Mouse (Mus musculus): ENCODE data around the gene Gm29666.

The Gm29666 gene

DNA sequence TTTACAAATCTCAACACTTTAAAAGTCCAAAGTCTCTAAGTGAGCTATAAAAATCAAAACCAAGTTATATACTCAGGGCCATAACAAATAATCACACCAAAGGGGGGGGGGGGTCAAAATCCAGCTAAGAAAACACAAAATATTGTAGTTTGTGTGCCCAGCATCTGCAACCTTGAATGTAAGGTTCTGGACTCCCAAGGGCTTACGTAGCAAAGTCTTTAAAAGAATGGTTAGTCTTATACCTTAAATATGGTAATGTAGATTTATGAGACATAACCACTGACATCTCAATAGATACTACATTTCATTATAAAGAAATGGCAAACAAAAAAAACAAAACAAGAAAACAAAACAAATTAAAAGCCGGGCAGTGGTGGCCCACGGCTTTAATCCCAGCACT lies at the start of gene Gm29666:
TSS of gene Gm29666 (minus strand) at position 101 of the 400 bp plus-strand sequence.
- DNase-seq = no peak

DNA sequence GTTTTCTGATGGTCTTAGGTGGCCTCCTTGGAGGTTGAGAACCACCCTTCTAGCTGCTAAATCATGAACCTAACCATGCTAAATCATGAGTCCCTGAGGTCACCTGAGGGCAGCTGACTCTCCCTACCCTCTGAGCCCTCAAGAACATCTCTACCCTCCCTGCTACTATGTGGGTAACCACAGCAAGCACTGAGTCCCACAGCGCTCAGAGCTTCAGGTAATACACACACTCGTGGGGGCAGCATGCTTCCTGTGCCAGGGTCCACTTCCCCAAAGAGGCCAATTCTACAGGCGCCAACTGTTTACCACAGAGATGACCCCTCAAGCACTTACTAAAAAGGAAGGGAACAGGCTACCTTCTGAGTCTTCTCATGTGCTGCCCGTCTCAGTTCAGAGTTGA lies 48.7 kb upstream of the Gm29666 start:
- no peak for DNase-seq

DNA sequence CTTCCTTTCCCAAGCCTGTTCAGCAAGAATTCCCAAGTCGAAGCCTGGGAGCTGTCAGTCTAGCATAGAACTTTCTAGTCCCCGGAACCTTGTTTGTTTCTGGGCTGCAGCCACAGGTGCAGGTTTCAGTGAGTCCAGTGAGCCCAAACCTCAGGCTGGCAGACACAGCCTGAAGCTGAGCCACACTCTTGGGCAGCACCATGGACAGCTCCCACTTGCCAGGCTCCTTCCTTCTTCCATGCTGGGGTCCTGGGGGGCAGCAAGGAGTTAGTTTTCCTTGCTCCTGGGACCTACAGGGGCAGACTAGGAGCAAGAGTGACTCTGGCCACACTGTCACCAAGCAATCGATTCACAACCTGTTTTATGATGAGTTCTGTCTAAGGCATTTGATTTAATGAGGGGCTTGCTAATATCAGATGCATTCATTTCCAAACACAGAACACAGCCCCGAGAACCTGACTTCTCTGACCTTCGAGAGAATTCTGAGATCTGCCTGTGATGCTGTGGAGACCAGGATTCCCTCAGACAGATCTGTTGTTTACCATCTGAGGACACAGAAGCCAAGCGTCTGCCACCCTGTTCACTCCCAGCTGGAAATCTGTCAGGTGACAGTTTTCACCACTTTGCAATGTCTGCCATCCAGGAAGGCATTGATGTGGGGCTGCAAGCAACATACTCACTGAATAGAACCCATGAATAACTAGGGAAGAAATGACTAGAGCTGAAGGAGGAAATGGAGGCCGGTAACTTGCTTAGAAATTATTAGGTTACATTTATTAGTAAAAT lies 45.9 kb upstream of the Gm29666 start:
- DNase-seq = peak; percentile 46

DNA sequence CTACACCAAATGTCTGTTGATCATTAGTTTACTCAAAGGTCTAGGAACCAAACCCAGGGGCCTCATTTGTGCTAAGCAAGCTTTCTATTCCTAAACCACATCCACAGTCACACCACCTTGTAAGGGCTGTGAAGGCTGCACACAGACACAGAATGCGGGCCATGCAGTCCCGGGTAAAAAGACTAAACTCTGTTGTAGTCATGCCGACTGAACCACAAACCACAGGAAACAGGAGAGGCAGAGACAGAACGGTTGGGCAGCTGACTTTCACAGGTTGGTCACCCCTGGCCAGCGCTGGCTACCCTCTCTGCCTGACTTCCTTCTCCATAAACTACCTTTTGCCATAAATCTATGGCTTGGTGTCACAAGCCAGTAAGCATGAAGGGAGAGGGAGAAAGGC lies 44.9 kb upstream of the Gm29666 start:
- no peak for DNase-seq

DNA sequence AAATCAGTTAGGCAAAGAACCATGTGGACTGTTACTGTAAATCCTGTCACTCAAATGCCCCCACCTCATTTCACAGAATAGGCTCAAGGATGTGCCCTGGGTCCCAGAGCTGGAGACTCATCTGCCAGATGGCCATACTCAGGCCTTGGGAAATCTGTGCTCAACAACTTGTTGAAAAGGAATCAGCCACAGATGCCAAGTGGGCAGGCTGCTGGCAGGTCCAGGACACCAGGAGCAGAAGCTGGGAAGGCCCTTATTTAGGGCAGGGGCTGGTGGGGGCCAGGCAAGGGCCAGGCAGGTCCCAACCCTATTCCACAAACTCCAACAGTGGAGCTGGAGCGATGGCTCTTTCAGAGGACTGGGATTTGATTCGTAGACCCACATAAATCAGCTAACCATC lies 42.7 kb upstream of the Gm29666 start:
- DNase-seq = no peak

DNA sequence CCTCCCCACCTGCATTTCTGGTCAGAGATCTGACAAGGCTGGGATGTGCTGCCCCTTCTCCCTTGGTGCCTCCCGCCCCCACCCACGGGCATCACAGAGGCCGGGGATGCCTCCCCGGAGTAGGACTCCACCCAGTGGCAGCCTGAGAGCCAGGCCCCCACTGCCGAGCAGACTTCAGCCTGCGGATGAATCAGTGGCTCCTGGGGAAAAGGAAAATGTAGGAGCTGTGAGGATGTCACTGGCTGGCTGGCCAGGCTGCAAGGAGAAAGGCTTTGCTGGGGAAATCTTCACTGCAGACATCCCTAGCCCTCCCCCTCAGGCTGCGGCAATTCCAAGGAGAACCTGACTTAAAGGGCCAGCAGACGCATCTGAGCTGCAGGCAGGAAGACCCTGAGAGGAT lies 40.9 kb upstream of the Gm29666 start:
- peak; percentile 33 for DNase-seq

DNA sequence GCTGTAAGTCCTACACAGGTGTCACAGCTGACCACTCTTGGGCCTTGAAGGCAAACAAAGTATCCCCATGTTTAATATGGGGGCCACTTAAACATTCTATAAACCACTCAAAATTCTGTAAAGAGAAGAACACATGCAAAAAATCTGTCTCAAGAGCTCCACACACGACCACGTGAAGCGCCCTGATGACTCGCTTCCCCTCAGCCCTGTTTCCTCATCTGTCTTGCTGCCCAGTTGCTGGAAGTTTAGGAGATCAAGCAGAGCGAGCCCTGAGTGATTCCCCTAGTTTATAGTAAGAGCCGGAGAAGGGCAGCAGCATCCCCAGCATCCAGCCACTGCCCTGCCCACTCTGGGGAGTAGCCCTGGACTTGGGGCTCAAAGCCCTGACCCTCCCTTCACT lies 40.1 kb upstream of the Gm29666 start:
- DNase-seq = no peak

DNA sequence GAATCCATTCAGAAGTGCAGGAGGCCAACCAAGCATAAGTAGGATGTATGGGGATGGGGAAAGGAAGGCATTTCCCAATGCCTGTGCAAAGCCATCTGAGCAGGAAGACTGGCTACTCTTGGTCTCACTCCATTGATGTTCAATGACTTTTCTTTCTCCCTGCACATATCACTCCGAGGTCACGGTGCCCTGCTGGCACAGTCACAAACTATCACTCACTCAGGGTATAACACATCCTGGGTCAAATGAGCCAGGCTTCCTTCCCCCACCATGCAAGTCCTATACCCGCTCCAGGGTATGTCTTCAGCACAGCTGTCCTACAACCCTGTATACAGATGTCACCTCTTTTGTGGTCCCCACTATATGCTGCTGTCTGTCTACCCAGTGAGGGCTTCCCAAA lies 38.5 kb upstream of the Gm29666 start:
- DNase-seq = no peak

DNA sequence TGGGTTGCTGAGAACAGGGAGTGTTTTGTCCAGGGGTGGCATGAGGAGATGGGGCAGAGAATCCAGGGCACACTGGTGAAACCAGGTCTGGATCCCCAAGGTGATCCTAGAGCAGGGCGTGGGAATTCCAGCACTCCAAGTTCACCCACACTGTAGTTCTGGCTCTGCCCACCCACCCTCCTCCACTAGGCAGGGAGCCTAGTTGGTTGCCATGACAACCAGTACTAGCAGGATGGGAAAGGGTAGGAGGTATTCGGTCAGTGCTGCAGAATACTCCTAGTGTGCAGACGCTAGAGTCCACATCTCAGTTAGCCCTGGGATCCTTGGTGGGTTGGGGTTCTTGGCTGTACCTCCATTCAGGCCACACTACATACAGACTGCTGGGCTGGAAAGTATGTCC lies 38.0 kb upstream of the Gm29666 start:
- peak; percentile 76 for DNase-seq

DNA sequence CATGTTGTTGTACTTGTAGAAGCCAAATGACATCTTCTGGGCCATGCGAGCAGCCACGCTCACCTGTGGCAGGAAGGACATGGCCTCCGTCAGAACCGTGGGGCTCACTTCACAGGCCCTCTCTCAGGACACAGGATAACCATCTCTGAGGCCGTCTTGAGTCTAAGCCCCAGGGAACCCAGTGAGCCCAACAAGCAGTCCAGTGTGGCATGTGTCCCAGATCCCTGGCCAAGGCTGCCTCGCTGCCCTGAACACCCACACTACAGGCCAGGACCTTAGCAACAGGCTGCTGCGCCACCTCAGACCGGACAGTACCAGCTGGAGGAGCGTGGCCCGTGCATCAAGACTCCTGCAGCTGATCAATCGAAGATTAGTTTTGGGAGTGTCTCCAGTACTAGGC lies 33.4 kb upstream of the Gm29666 start:
- no peak for DNase-seq

DNA sequence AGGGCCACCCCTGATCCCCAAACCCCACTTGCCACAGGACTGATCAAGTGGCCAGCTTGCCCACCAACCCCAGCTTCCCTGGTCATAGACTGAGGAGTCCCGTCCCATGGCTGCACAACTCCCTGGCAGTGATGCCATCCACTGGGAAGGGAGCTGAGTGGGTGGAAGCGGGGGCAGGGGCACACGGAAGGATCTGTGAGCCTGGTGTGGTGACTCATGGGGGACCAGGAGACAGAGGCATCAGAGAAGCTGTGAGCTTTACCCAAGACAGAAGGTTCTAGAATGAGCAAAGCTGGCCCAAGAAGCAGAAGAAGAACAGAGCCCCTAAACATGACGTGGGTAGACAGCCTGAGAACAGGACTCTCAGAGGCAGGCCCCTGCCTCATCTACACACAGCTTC lies 30.2 kb upstream of the Gm29666 start:
- no peak for DNase-seq

DNA sequence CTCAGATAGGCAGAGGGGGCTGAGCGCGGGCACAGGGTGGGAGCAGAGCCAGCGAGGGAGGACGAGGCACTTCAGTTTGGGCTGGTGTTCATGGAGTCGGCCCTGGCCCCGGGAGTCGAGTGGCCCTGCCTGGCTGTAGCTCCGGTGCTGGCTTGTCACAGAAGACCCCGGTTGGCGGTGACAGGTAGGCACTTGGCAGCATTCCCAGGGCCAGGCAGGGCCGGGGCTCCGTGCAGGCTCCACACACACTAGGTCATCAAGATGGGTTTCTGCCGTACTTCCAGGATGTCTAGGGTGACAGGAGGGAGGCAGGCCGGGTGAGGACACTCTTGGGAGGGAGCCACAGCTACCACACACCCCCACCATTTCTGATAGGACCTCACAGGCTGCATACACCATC lies 29.2 kb upstream of the Gm29666 start:
- DNase-seq = no peak

DNA sequence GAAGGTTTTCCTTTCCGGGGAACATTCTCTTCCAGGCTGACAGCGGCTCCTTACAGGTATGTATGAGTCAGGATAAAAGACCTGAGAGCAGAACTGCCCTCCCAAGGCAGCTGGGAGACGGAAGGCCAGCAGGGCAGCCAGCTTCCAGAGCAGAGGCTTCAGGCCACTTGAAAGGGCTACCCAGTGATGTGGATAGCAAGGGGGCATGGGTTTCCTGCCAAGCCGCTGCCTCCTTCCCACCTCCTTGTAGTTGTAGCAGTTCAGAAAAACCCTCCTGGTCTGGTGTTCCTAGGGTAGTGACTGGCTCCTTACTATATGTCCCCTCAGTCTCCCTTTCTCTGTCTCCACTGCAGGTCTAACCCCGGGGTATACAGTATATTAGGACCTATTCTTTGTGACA lies 24.5 kb upstream of the Gm29666 start:
- DNase-seq = no peak

DNA sequence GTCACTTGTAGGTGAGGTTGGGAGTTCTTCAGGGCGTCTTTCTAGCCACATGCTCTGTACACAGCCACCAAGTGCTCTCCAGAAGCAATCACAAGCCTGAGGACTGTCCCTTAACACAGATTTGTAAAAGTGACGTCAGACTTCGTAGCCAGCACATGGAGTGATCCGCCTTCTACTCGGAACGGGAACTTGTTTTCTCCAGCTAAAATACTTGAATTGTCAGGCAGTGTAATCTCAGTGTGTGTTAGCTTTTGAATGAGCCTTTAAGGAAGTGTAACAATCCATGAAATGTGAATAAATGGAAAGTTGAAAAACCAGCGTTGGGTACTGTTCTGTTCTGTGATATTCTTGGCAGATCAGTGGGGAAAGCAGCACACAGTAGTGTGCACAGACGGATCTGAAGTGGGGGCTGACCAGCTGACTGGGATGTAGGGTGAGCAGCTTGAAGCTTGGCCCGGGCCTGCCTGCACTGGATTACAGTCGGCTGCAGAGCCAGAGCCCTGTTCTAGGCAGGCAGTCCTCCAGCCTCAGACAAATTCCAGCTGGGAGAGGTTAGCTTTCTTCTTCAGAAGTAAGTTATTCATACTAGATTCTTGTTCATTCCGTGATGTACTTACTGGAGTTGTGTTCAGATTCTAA lies 22.9 kb upstream of the Gm29666 start:
- DNase-seq = no peak

DNA sequence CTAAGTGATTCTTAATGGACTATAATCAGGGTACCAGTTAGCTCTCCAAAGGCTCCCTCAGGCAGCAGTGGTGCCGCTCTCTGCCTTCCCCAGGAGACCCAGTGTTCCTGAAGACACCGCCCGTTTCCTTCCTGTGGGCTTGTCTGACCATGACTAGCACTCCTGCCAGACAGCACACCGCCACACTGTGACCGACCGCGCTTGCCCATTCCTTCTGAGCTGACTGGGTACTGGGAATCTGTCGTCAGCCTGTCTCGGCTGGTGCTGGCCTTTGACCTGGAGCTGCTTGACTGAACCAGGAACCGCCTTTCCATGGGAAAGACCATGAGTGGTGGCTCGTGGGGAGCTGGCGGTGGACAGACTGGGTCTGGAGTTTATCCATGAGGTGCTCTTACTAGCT lies 20.3 kb upstream of the Gm29666 start:
- no peak for DNase-seq

DNA sequence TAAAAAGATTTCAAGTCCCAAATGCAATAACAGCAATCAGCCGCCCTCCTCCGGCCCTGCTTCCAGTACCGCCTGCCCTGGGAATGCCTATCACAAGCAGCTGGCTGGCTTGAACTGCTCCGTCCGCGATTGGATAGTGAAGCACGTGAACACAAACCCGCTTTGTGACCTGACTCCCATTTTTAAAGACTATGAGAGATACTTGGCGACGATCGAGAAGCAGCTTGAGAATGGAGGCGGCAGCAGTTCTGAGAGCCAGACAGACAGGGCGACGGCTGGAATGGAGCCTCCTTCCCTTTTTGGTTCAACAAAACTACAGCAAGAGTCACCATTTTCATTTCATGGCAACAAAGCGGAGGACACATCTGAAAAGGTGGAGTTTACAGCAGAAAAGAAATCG lies 15.1 kb upstream of the Gm29666 start:
- DNase-seq = no peak

DNA sequence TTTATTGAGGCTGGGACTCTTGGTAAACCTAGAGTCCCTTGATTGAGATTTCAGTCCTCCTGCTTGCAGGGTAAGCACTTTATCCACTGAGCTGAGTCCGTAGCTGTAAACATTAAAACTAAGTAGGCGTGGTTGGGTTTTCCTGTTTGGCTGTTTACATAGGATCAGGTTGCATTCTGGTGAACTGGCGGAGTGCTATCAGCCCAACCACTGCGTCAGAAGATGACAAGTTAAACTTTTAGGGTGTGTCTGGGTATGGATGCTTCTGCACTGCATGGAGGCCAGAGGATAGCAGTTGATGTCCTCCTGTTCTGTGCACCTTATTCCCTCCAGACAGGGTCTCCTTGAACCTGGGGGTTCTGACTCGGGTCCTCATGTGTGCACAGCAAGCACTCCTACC lies 12.5 kb upstream of the Gm29666 start:
- DNase-seq = no peak

DNA sequence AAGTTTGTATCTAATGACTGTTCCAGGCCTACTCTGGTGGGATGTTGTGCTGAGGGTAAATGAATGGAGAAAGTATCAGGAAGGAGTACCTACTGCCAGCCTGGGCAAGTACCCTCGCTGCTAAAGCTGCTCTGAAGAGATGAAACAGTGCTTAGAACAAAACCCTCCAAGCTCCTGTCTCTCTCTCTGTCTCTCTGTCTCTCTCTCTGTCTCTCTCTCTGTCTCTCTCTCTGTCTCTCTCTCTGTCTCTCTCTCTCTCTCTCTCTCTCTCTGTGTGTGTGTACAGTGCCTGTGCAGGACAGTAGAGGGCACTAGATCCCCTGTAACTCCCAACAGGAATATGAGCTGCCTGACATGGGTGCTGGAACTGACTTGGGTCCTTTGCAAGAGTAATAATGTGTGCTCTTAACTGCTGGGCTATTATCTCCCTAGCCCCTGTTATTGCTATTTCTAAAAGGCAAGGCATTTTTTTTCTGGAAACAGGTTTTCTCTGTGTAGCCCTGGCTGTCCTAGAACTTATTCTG lies 5.7 kb upstream of the Gm29666 start:
- DNase-seq = no peak

DNA sequence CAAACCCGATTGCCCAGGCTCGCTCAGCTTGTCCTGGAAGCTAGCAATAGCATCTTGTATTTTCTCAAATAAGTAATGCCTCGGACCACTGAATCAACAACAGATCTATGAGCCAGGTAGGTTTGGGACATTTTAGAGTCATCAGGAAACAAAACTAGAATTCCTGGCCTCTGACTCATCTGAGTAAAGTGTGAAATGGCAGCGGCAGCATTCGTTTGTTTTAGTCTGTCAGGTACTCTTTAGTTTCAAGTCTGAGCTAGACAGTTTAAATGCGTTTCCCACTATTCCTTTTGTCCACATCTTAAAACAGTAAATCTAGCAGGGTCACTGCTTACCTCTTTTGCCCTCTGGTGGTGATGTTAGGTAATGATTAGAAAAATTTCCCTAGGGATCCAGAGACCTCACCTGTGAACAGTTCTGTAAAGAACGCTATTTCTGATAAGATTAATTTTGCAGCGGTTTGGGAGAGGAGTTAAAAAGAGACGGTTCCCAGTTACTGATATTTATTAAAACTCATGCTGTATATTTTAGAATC lies 5.0 kb upstream of the Gm29666 start:
- DNase-seq = no peak

DNA sequence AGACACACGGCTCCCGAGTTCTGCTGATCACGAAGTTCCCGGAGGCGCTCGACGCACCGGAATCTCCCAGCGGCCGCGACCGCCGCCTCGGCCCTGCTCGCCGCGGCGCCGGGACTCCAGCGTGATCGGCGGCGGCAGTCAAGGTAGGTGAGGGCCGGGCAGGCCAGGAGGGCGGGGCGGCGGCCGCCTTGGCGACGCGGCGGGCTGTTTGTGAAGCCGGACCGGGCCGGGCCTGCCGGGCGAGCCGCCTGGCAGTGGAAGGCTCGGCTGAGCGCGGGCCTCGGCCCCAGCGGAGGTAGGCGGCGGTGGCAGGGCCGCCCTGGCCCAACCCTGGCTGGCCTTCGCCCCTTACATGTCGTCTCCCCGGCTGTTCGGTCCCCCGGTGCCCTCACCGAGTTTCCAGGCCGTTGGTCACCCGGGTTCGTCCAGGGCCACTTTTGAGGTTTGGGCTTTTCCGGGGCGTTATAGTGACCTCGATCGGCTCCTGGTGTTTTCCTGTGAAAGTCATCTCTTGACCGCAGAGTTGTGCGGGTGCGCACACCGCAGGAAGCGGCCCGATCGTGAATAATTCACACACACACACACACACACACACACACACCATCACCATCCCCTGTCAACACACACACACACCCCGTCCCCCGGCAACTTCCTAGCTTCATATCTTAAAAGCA lies 3.8 kb upstream of the Gm29666 start:
- DNase-seq = no peak

DNA sequence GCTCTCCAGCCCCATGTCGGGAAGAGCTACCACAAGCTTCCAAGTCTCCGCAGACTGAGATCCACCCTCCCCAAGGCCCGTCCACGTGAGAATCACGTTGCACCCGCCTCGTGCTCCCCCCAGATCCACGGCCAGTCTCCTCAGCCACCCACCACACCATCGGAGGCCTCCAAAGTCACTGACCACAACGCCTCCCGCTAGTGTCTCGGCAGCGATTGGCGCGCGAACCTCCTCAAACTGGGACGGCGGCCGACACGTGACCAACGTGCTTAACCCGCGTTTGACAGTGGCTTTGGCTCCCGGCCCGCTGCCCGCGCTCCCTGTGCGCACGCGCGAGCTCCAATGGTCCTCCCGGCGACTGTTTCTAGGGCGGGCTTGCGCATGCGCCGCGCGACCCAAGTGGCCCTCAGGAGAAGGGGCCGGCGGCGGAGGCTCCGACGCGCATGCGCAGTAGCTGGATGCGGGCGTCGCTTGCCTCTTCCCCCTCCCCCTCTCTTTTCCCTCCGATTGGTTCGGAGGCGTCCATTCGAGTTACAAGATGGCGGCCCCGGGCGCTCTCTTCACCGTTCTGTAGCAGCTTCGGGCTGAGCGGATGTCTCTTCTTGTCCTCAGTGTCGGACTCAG lies 3.2 kb upstream of the Gm29666 start, which contains the start of gene Nup50:
TSS of gene Nup50 (plus strand) at position 528 of the 624 bp plus-strand sequence.
- peak; percentile 100 for DNase-seq

DNA sequence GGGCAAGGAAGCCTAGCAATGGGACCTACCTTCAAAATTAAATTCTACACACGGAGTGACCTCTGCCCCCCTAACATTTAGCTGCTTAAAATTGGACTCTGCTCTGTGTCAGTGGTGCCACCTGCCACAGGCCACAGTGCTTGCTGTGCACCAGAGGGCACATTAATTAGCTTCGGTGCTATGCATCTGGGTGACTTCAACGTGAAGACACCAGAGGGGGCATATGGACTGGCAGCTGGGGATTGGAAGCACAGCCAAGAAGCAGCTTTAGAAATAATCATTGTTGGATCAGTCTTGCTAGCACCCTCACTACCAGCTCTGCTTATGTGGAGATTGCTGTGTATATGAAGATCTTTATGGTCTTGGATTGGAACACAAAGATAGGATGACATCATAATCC lies 6.6 kb downstream of the Gm29666 start:
- DNase-seq = no peak

DNA sequence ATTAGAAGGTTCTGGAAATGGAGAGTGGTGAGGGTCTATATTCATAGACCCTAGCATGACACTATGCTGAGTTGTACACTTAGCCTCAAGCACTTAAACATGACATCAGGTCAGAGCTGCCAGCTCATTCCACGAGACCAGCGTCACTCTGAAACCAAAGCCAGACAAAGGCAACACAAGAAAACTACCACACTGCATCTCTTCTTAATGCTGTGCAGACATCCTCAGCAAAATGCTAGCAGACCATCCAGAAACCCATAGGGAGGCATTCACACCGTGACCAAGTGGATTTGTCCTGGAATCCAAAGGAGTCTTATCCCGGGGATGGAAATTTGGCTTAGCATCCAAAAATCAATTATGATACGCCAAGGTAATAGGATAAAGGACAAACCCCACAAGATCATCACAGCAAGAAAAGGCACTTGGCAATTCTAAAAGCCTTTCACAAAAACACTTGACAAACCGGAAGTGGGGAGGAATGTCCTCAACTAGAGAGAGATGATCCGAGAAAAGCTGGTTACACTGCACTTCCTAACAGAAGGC lies 15.9 kb downstream of the Gm29666 start:
- no peak for DNase-seq
